Mouse (Mus musculus) myocyte (in vitro differentiated cells): Measurements from ENCODE around the gene Adamts2.

Experiments
- CEBPB ChIP-seq: IDR thresholded peaks from 2 replicates; pipeline ENCODE4 v1.6.1; 2011; ENCODE audit warnings: mild to moderate bottlenecking, moderate library complexity; ENCODE audit not compliant: poor library complexity, insufficient read depth, severe bottlenecking
- MAX ChIP-seq: IDR thresholded peaks from one replicate; pipeline ENCODE4 v1.6.1; 2011; ENCODE audit warnings: low read depth, mild to moderate bottlenecking, control low read depth
- MYOD1 ChIP-seq, 3 experiments: IDR thresholded peaks; one replicate each; pipeline ENCODE4 v1.6.1; 2011; ENCODE audit warnings: control low read depth in 2 of 3, low read depth in 2 of 3, mild to moderate bottlenecking in 2 of 3, moderate library complexity in 1 of 3; ENCODE audit not compliant: insufficient read length in 2 of 3, control insufficient read depth in 1 of 3
- POLR2A ChIP-seq: IDR thresholded peaks from one replicate; pipeline ENCODE4 v1.6.1; 2011; ENCODE audit warnings: low read depth, mild to moderate bottlenecking, control low read depth, moderate library complexity; ENCODE audit not compliant: insufficient read length
- SRF ChIP-seq: IDR thresholded peaks from one replicate; pipeline ENCODE4 v1.6.1; 2011; ENCODE audit warnings: low read depth; ENCODE audit not compliant: control insufficient read depth, insufficient read length
- TCF12 ChIP-seq: IDR thresholded peaks from one replicate; pipeline ENCODE4 v1.6.1; 2011; ENCODE audit warnings: mild to moderate bottlenecking, control low read depth; ENCODE audit not compliant: poor library complexity, insufficient read depth, severe bottlenecking

GRCm38 (mm10) chr11:50630462-50630861 lies 28.6 kb downstream of the Adamts2 start:
- TF ChIP-seq TCF12 (no peak), CEBPB (no peak), POLR2A (no peak), MAX (no peak), MYOD1 (IDR thresholded peaks at IDR 0.05; ENCODE audit: control insufficient read depth in 1 of 3, insufficient read length in 2 of 3, low read depth in 2 of 3) (no peak), SRF (no peak)
